Mouse (Mus musculus): ENCODE data around the gene Kmt2b. TPM values are rescaled to one million over a fixed set of nuclear protein-coding genes. Genes with fewer than 3 reads are reported as not detected.

Gene Kmt2b
- total RNA-seq, 2 experiments from 2014 or later: 69.9 to 79.7 TPM

- intact Hi-C loops (cut with DNase I): no loop called here
These were observed 38.6 kb downstream of the Kmt2b start for GRCm38 (mm10) chr7:30549880-30550279.

GRCm38 (mm10) chr7:30544327-30544726 lies 44.2 kb downstream of the Kmt2b start:
- intact Hi-C loops (cut with DNase I): no loop called here
- no peak for DNase-seq

More at GRCm38 (mm10) chr7:30549880-30550279, 38.6 kb downstream of the Kmt2b start:
- DNase-seq: no peak

GRCm38 (mm10) chr7:30540572-30540971 lies 48.0 kb downstream of the Kmt2b start:
- intact Hi-C loops (cut with DNase I): no loop called here
- DNase-seq: no peak

- intact Hi-C loops (cut with DNase I): no loop called here
These were observed 53.6 kb downstream of the Kmt2b start, which contains the start of gene Arhgap33 for GRCm38 (mm10) chr7:30534633-30535577. Gene Arhgap33, minus strand, starts transcription at chr7:30535060.

GRCm38 (mm10) chr7:30533941-30534632 lies 54.4 kb downstream of the Kmt2b start:
- DNase-seq: no peak
- intact Hi-C loops (cut with DNase I): no loop called here

More at GRCm38 (mm10) chr7:30534633-30535577, 53.6 kb downstream of the Kmt2b start, which contains the start of gene Arhgap33:
- DNase-seq: peak; percentile 99

- intact Hi-C loops (cut with DNase I): no loop called here
- peak; percentile 61 for DNase-seq
These were observed 55.6 kb downstream of the Kmt2b start for GRCm38 (mm10) chr7:30532931-30533330.

- intact Hi-C loops (cut with DNase I): no loop called here
- DNase-seq: no peak
These were observed 57.2 kb downstream of the Kmt2b start for GRCm38 (mm10) chr7:30531291-30531815.

- intact Hi-C loops (cut with DNase I): no loop called here
- no peak for DNase-seq
These were observed 61.5 kb downstream of the Kmt2b start for GRCm38 (mm10) chr7:30526981-30527380.

- intact Hi-C loops (cut with DNase I): no loop called here
These were observed 62.1 kb downstream of the Kmt2b start for GRCm38 (mm10) chr7:30526399-30526798.

GRCm38 (mm10) chr7:30525954-30526353 lies 62.6 kb downstream of the Kmt2b start:
- no peak for DNase-seq
- intact Hi-C loops (cut with DNase I): no loop called here

More at GRCm38 (mm10) chr7:30526399-30526798, 62.1 kb downstream of the Kmt2b start:
- DNase-seq: no peak

GRCm38 (mm10) chr7:30524487-30524886 lies 64.0 kb downstream of the Kmt2b start:
- no peak for DNase-seq
- intact Hi-C loops (cut with DNase I): no loop called here

GRCm38 (mm10) chr7:30522871-30523270 lies 65.7 kb downstream of the Kmt2b start:
- intact Hi-C loops (cut with DNase I): no loop called here
- DNase-seq: no peak

GRCm38 (mm10) chr7:30520856-30521255 lies 67.7 kb downstream of the Kmt2b start:
- DNase-seq: peak; percentile 72
- intact Hi-C loops (cut with DNase I): no loop called here

GRCm38 (mm10) chr7:30520396-30520795 lies 68.1 kb downstream of the Kmt2b start:
- peak; percentile 53 for DNase-seq
- intact Hi-C loops (cut with DNase I): no loop called here

Small RNA genes within 50 kb of the gene (microRNA-seq; reads per million reads assigned to microRNA genes)
- gene Gm38670 (not detected), gene Mir3569 (1.5 reads per million)

Other genes with a start within 250 kb of the Kmt2b start
- 10 to 100 TPM; 46.3 to 50.7 TPM for gene Lrfn3, start 226.0 kb downstream of the Kmt2b start, total RNA-seq (2021)
- gene Tyrobp, start 175.0 kb downstream of the Kmt2b start, total RNA-seq (2021): 10 to 100 TPM; 10.4 to 11.0 TPM
- not detected for gene Hcst, start 168.9 kb downstream of the Kmt2b start, total RNA-seq (2021)
- gene Nfkbid, start 167.0 kb downstream of the Kmt2b start, total RNA-seq (2021): 1 to 10 TPM; 2.1 to 3.0 TPM
- gene Aplp1, start 143.2 kb downstream of the Kmt2b start, total RNA-seq (2021): 100 to 1,000 TPM; 739 to 767 TPM
- under 1 TPM; 0.26 to 0.56 TPM for gene Kirrel2, start 131.0 kb downstream of the Kmt2b start, total RNA-seq (2021)
- gene Nphs1, start 130.4 kb downstream of the Kmt2b start, total RNA-seq (2021): under 1 TPM in 1 of 2 experiments, not detected in 1; 0.08 TPM
- gene Prodh2, start 95.1 kb downstream of the Kmt2b start, total RNA-seq (2021): under 1 TPM in 1 of 2 experiments, not detected in 1; 0.66 TPM
- 100 to 1,000 TPM; 356 to 358 TPM for gene Arhgap33, start 53.7 kb downstream of the Kmt2b start, total RNA-seq (2021)
- 1 to 10 TPM; 4.7 to 5.5 TPM for gene Hspb6, start 36.5 kb downstream of the Kmt2b start, total RNA-seq (2021)
- gene Proser3, start 36.4 kb downstream of the Kmt2b start, total RNA-seq (2021): 10 to 100 TPM in 1 of 2 experiments, 1 to 10 TPM in 1; 7.6 to 10.1 TPM
- 10 to 100 TPM; 29.6 to 34.6 TPM for gene Lin37, start 28.9 kb downstream of the Kmt2b start, total RNA-seq (2021)
- gene U2af1l4, start 25.4 kb downstream of the Kmt2b start, total RNA-seq (2021): 10 to 100 TPM; 50.6 to 56.7 TPM
- 1 to 10 TPM; 5.9 to 6.3 TPM for gene Gm49396, start 25.4 kb downstream of the Kmt2b start, total RNA-seq (2021)
- gene Psenen, start 25.1 kb downstream of the Kmt2b start, total RNA-seq (2021): 10 to 100 TPM; 78.5 to 81.4 TPM
- gene Igflr1, start 23.3 kb downstream of the Kmt2b start, total RNA-seq (2021): 1 to 10 TPM; 3.1 to 3.6 TPM
- not detected for gene Zbtb32, start 10.2 kb upstream of the Kmt2b start, total RNA-seq (2021)
- under 1 TPM; 0.24 to 0.54 TPM for gene Upk1a, start 24.1 kb upstream of the Kmt2b start, total RNA-seq (2021)
- 100 to 1,000 TPM; 573 to 579 TPM for gene Cox6b1, start 37.4 kb upstream of the Kmt2b start, total RNA-seq (2021)
- gene Etv2, start 47.1 kb upstream of the Kmt2b start, total RNA-seq (2021): not detected
- gene Rbm42, start 61.6 kb upstream of the Kmt2b start, total RNA-seq (2021): 10 to 100 TPM; 81.9 TPM
- gene Haus5, start 76.3 kb upstream of the Kmt2b start, total RNA-seq (2021): 10 to 100 TPM; 12.7 to 13.3 TPM
- not detected for gene Pmis2, start 82.9 kb upstream of the Kmt2b start, total RNA-seq (2021)
- not detected for gene 2200002J24Rik, start 110.2 kb upstream of the Kmt2b start, total RNA-seq (2021)
- gene Atp4a, start 123.5 kb upstream of the Kmt2b start, total RNA-seq (2021): 1 to 10 TPM; 4.0 to 5.1 TPM
- 100 to 1,000 TPM; 130 to 146 TPM for gene Tmem147, start 140.8 kb upstream of the Kmt2b start, total RNA-seq (2021)
- gene Gapdhs, start 155.0 kb upstream of the Kmt2b start, total RNA-seq (2021): not detected
- gene Sbsn, start 162.7 kb upstream of the Kmt2b start, total RNA-seq (2021): 10 to 100 TPM in 1 of 2 experiments, 1 to 10 TPM in 1; 8.5 to 12.2 TPM
- gene Dmkn, start 175.0 kb upstream of the Kmt2b start, total RNA-seq (2021): 1 to 10 TPM; 1.4 to 1.7 TPM
- not detected for gene Krtdap, start 199.2 kb upstream of the Kmt2b start, total RNA-seq (2021)
- gene Ffar2, start 235.0 kb upstream of the Kmt2b start, total RNA-seq (2021): not detected

Data from left cerebral cortex, postnatal 4 days (tissue).